Mouse (Mus musculus) heart, adult 2 months (tissue): Measurements from ENCODE around the gene Dmrtb1.

Source experiments
- CTCF ChIP-seq: fragments of 200-600 bp; IDR thresholded peaks from 2 replicates; pipeline ENCODE4 v1.8.1; 2022; ENCODE audit warnings: antibody characterized with exemption, mild to moderate bottlenecking, moderate library complexity
- POLR2A ChIP-seq: fragments of 200-500 bp; IDR thresholded peaks from 2 replicates; pipeline ENCODE4 v1.6.1; 2011; ENCODE audit warnings: mild to moderate bottlenecking, low read depth, low read length, control low read depth; ENCODE audit not compliant: insufficient read depth

DNA sequence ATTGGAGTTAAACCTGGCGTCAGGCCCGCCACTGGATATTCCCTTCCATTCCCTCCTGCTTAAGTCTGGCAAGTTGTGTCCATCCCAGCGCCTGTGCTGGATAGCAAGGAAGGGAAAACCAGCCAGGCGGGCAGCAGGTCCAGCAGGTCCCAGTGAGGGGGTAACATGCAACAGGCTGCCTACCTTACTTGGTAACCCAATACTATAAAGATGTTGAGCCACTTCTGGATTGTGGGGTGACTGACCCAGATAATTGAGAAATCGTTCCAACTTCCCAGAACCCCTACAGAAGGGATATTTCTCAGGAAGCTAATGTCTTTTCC lies 9.7 kb downstream of the Dmrtb1 start:
- no peak for TF ChIP-seq POLR2A
- 0 out of 2 replicates have a peak, but pooled peaks have one; percentile 8 for TF ChIP-seq CTCF
